Mouse (Mus musculus) brain, embryonic 18.5 days (tissue): ENCODE results near the gene Slc16a11.

Source experiments
- DNase-seq: peaks from one replicate; pipeline ENCODE4 v3.0.0-alpha.2; 2012; ENCODE audit warnings: low read depth, low spot score

The Slc16a11 gene

GRCm38 (mm10) chr11:70251853-70252252 lies 39.3 kb downstream of the Slc16a11 start:
- DNase-seq: no peak

DNA sequence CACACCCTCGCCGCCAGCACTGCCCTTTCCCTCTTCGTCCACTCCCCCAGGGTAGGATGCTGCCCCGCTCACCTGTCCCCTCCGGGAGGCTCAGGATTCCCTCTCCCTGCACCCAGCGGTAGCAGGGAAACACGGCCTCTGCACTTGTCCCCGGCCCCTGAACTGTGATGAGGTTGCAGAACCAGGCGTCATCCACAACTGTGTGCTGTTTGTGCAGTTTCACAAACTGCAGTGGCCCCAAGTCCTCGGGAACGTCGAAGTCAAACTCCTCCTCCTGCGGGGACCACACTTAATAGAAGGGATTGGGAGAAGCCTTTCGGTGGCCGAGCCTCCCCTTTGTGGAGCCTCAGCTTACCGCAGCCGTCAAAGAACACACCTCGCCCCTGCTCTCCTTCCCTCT lies 41.8 kb downstream of the Slc16a11 start:
- no peak for DNase-seq

- no peak for DNase-seq
Observed at GRCm38 (mm10) chr11:70254931-70255531, 42.5 kb downstream of the Slc16a11 start, which contains the start of gene Alox12. Alox12 (minus strand) TSS chr11:70255353.

DNA sequence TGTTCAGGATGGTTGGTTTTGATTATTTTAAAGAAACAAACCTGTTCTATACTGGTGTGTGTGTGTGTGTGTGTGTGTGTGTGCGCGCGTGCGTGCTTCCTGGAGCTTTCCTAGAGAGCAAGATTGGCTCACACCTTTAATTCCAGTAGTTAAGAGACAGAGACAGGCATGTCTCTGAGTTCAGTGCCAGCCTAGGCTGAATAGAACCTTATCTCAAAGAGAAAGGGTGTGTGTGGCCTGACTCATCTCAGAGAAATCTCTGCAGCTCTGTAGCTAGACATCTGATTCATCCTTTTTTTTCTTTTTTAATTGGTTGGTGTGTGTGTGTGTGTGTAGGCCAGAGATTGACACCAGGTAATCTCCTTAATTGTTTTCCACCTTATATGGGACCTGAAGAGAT lies 46.5 kb downstream of the Slc16a11 start:
- DNase-seq: no peak

GRCm38 (mm10) chr11:70265252-70265651 lies 52.7 kb downstream of the Slc16a11 start:
- no peak for DNase-seq

- DNase-seq: no peak
Observed at GRCm38 (mm10) chr11:70265819-70266218, 53.3 kb downstream of the Slc16a11 start.
